Mouse (Mus musculus): ENCODE data around the gene Cxcr5.

DNA sequence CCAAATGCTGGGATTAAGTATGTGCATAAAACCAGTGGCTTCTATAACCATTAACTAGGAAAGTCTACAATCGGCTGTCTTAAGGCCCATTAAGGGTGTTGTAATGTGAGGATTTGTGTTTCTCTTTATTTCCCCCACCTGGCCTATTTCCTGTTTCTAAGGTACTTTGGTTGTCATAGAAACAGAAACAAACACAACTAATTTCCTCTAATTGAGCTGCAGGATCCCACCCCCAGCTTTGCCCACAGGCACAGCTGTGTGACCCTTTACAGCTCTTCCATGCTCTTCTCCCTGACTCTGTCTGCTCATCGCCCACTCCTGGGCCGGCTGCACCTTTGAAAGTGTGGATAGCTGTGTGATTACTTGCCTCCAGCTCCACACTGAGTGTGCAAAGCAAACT lies 19.7 kb upstream of the Cxcr5 start:
- TF ChIP-seq CTCF (IDR thresholded peaks at IDR 0.05; ENCODE audit: insufficient read depth, low read length) (no peak), POLR2A (IDR thresholded peaks at IDR 0.05; ENCODE audit: borderline replicate concordance, extremely low read depth, low read depth, low read length) (no peak)

All from lung, adult 2 months (tissue).